Mouse (Mus musculus) embryonic facial prominence, embryonic 15.5 days (tissue): ENCODE measurements around the gene Fnip2. TPM values are rescaled to one million over a fixed set of nuclear protein-coding genes. Genes with fewer than 3 reads are reported as not detected.

Source experiments
- ATAC-seq: fragments of 200-750 bp; cut with Nextera tagmentation; 2 replicates; pipeline ENCODE4 v1.8.0; 2017; ENCODE audit warnings: low read depth, moderate TSS enrichment; ENCODE audit not compliant: insufficient number of reproducible peaks, low FRiP score, low TSS enrichment
- H3K27ac ChIP-seq: fragments of 300-500 bp; sonication (generic); replicated peaks from 2 replicates; pipeline ENCODE4 v1.5.1; 2015; ENCODE audit warnings: mild to moderate bottlenecking, inconsistent platforms
- H3K27me3 ChIP-seq: fragments of 300-500 bp; sonication (generic); 2 replicates; pipeline ENCODE4 v1.6.1; 2015; ENCODE audit warnings: inconsistent platforms
- H3K36me3 ChIP-seq: fragments of 300-500 bp; sonication (generic); 2 replicates; pipeline ENCODE4 v1.6.1; 2015; ENCODE audit warnings: mild to moderate bottlenecking, inconsistent platforms
- H3K4me1 ChIP-seq: fragments of 300-500 bp; sonication (generic); 2 replicates; pipeline ENCODE4 v1.6.1; 2015; ENCODE audit warnings: inconsistent platforms
- H3K4me2 ChIP-seq: fragments of 300-500 bp; sonication (generic); replicated peaks from 2 replicates; pipeline ENCODE4 v1.6.1; 2015; ENCODE audit warnings: mild to moderate bottlenecking, inconsistent platforms
- H3K4me3 ChIP-seq: fragments of 300-500 bp; sonication (generic); replicated peaks from 2 replicates; pipeline ENCODE4 v1.5.1; 2015; ENCODE audit warnings: mild to moderate bottlenecking, inconsistent platforms
- H3K9ac ChIP-seq: fragments of 300-500 bp; sonication (generic); 2 replicates; pipeline ENCODE4 v1.6.1; 2015; ENCODE audit warnings: inconsistent platforms
- H3K9me3 ChIP-seq: fragments of 300-500 bp; sonication (generic); replicated peaks from 2 replicates; pipeline ENCODE4 v1.6.1; 2016; ENCODE audit warnings: inconsistent platforms
- WGBS: fragments of 180-500 bp; shearing (Covaris S2); methylation state at CpG from one replicate; pipeline ENCODE4 v1.1.7; 2015; 5-methylcytosine and 5-hydroxymethylcytosine counted together
- polyA plus RNA-seq: library from polyadenylated mRNA; unstranded; fragments of >200 nt; fragmentation: Nextera tagmentation; extraction: Ambion mirVana; gene quantifications from 2 replicates; pipeline ENCODE4 v1.2.1, GENCODE M21; 2015

Fnip2 gene
- polyA plus RNA-seq, 1 experiment from 2014 or later: 3.5 TPM

DNA sequence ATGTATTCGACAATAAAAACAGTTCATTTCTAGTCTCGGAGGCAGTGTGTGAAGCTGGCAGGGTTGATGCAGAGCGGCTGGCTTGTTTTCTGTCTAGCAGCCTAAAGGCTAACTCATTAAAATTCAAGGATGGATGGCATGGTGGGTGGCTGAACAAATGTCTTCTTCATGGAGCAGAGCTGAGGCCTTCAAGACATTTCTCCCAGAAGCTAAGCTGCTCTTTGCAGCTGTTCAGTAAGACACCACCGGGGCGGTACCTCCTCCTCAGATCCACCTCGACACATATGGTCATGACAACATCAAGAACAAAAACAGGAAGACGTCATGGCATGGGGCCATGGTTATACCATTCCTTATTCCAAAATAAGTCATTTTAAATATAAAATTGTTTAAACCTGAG lies 131.4 kb downstream of the Fnip2 start:
- Histone ChIP-seq H3K4me1 (no peaks in the 10 kb centered on the region; the same call in 1 of the 2 replicates), H3K4me2 (no peak overlapping the region), H3K9me3 (no peaks in the 10 kb centered on the region), H3K4me3 (no peak overlapping the region), H3K27me3 (no peaks in the 10 kb centered on the region), H3K9ac (no peak overlapping the region), H3K27ac (no peak overlapping the region), H3K36me3 (no peaks in the 10 kb centered on the region)
- ATAC-seq: no peak
- 55% methylated on average over 7 of the region's 7 CpGs for WGBS

- no peaks in the 10 kb centered on the region for H3K27me3 ChIP-seq
- WGBS: 48% methylated on average over 5 of the region's 5 CpGs
- H3K9me3 ChIP-seq: no peaks in the 10 kb centered on the region
- no peaks in the 10 kb centered on the region for H3K36me3 ChIP-seq
- no peak for ATAC-seq
- H3K4me2 ChIP-seq: no peak overlapping the region
- H3K4me1 ChIP-seq: no peaks in the 10 kb centered on the region; the same call in 1 of the 2 replicates
- no peak overlapping the region for H3K27ac ChIP-seq
- no peak overlapping the region for H3K9ac ChIP-seq
- no peak overlapping the region for H3K4me3 ChIP-seq
Observed at GRCm38 (mm10) chr3:79434985-79435384, 132.6 kb downstream of the Fnip2 start.

DNA sequence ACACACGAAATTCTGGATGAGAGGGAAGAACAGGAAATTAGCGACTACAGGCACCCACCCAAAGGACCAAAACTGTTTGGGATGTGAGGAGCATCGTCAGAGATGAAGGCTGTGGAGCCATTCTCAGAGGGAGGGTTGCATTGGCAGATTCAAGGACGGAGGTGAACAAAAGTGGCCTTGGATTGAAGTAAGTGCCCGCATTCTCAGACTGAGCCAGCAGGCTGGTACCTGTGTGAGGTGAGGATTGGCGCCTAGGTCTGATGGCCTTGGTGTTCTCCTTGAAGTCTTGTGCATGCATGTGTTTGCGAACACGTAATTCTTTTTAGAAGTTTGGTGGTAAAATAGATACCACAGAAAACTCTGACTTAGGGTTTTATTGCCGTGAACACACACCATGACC lies 133.2 kb downstream of the Fnip2 start:
- Histone ChIP-seq H3K4me1 (no peaks in the 10 kb centered on the region; the same call in 1 of the 2 replicates), H3K27ac (no peak overlapping the region), H3K4me3 (no peak overlapping the region), H3K9me3 (no peaks in the 10 kb centered on the region), H3K4me2 (no peak overlapping the region), H3K9ac (no peak overlapping the region), H3K36me3 (no peaks in the 10 kb centered on the region), H3K27me3 (no peaks in the 10 kb centered on the region)
- WGBS: 83% methylated on average over 9 of the region's 9 CpGs
- no peak for ATAC-seq

DNA sequence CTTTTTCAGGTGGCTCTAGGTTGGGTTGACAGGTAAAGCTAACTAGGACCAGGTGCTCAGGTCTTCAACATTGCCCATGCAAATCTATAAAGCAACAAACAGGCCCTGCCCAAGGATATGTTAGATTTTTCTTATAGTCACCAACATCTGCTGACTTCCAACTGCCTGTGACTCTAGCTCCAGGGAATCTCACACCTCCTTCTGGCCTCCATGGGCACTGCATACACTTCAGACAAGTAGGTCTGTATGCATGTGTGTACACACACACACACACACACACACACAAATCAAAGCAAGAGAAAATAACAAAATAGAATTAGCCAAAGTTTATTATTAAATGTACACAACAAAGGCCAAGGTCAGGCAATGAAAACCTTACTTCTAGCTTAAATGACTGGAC lies 134.0 kb downstream of the Fnip2 start:
- Histone ChIP-seq H3K27me3 (no peaks in the 10 kb centered on the region), H3K4me3 (no peak overlapping the region)
- ATAC-seq: no peak

GRCm38 (mm10) chr3:79425441-79425840 lies 142.2 kb downstream of the Fnip2 start:
- Histone ChIP-seq H3K27ac (no peak overlapping the region), H3K4me3 (no peak overlapping the region), H3K9ac (no peak overlapping the region), H3K27me3 (no peaks in the 10 kb centered on the region), H3K4me2 (no peak overlapping the region), H3K36me3 (no peaks in the 10 kb centered on the region), H3K9me3 (no peaks in the 10 kb centered on the region), H3K4me1 (no peaks in the 10 kb centered on the region)
- ATAC-seq: no peak
- WGBS: 56% methylated on average over 1 of the region's 1 CpGs

More for the DNA sequence above, 134.0 kb downstream of the Fnip2 start:
- Histone ChIP-seq H3K36me3 (no peaks in the 10 kb centered on the region), H3K9me3 (no peaks in the 10 kb centered on the region), H3K27ac (no peak overlapping the region), H3K4me1 (no peaks in the 10 kb centered on the region; the same call in 1 of the 2 replicates), H3K4me2 (no peak overlapping the region), H3K9ac (no peak overlapping the region)

DNA sequence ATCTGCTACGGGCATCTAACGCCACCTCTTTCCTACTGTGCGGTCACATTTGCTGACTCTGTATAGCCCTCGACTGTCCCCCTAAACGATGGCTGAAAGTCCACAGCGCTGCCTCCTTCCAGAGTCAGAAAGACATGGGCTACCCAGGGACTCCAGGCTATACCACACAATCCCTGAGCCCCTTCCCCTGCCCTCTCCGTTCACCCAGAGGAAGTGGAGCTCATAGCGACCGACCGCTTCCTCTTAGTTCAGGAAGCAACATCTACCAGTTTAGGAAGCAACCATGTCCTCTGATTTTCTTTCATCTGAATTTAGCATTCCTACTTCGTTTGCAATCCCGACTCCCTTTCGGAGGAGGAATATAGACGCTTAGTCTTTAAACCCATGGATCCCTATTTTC lies 148.7 kb downstream of the Fnip2 start:
- Histone ChIP-seq H3K27ac (no peak overlapping the region), H3K4me2 (no peak overlapping the region), H3K9me3 (no peaks in the 10 kb centered on the region), H3K36me3 (no peaks in the 10 kb centered on the region), H3K27me3 (no peaks in the 10 kb centered on the region), H3K4me3 (no peak overlapping the region), H3K9ac (no peak overlapping the region), H3K4me1 (no peaks in the 10 kb centered on the region)
- ATAC-seq: no peak
- 85% methylated on average over 14 of the region's 14 CpGs for WGBS

GRCm38 (mm10) chr3:79416944-79417680 lies 150.5 kb downstream of the Fnip2 start:
- 29% methylated on average over 4 of the region's 4 CpGs for WGBS
- no peaks in the 10 kb centered on the region for H3K9me3 ChIP-seq
- ATAC-seq: no peak

GRCm38 (mm10) chr3:79415929-79416328 lies 151.7 kb downstream of the Fnip2 start:
- ATAC-seq: no peak
- Histone ChIP-seq H3K27me3 (no peaks in the 10 kb centered on the region), H3K4me2 (no peak overlapping the region), H3K36me3 (no peaks in the 10 kb centered on the region), H3K9ac (no peak overlapping the region), H3K27ac (no peak overlapping the region), H3K9me3 (no peaks in the 10 kb centered on the region), H3K4me3 (no peak overlapping the region), H3K4me1 (0 out of 2 replicates have a peak, but pooled peaks cover 6% of the 10 kb centered on the region)

More at GRCm38 (mm10) chr3:79416944-79417680, 150.5 kb downstream of the Fnip2 start:
- Histone ChIP-seq H3K9ac (no peak overlapping the region), H3K36me3 (no peaks in the 10 kb centered on the region), H3K4me2 (no peak overlapping the region), H3K27me3 (no peaks in the 10 kb centered on the region), H3K4me3 (no peak overlapping the region), H3K4me1 (0 out of 2 replicates have a peak, but pooled peaks cover 2% of the 10 kb centered on the region), H3K27ac (no peak overlapping the region)

GRCm38 (mm10) chr3:79415081-79415480 lies 152.5 kb downstream of the Fnip2 start:
- no peaks in the 10 kb centered on the region for H3K36me3 ChIP-seq
- no peak for ATAC-seq
- no peak overlapping the region for H3K4me3 ChIP-seq
- no peaks in the 10 kb centered on the region for H3K9me3 ChIP-seq
- 75% methylated on average over 5 of the region's 5 CpGs for WGBS
- H3K4me2 ChIP-seq: no peak overlapping the region
- H3K27me3 ChIP-seq: no peaks in the 10 kb centered on the region
- no peak overlapping the region for H3K9ac ChIP-seq
- no peak overlapping the region for H3K27ac ChIP-seq
- 0 out of 2 replicates have a peak, but pooled peaks cover 6% of the 10 kb centered on the region for H3K4me1 ChIP-seq

DNA sequence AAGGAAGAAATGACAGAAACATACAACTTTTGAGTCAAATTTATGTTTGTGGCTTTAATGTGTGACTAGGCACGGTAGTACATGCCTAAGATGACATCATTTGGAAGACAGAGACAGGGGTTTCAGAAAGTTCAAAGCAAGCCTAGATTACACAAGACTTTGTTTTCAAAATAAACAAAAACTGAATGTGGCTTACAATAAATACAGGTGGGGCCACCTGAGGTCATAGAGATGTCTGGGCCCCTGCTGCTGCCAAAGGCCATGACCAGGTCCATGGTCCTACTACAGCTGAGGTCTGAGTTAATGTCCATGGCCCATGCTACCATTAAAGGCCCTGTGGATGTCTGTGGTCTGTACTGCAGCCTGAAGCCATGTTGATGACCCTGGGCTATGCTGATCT lies 154.1 kb downstream of the Fnip2 start:
- Histone ChIP-seq H3K27me3 (no peaks in the 10 kb centered on the region), H3K4me1 (0 out of 2 replicates have a peak, but pooled peaks cover 6% of the 10 kb centered on the region), H3K4me2 (no peak overlapping the region), H3K27ac (no peak overlapping the region), H3K4me3 (no peak overlapping the region), H3K36me3 (no peaks in the 10 kb centered on the region), H3K9me3 (no peaks in the 10 kb centered on the region), H3K9ac (no peak overlapping the region)
- WGBS: 73% methylated on average over 1 of the region's 1 CpGs
- no peak for ATAC-seq

- H3K9me3 ChIP-seq: no peaks in the 10 kb centered on the region
- H3K36me3 ChIP-seq: no peaks in the 10 kb centered on the region
- H3K4me2 ChIP-seq: no peak overlapping the region
- H3K27me3 ChIP-seq: no peaks in the 10 kb centered on the region
- ATAC-seq: no peak
- H3K4me1 ChIP-seq: 0 out of 2 replicates have a peak, but pooled peaks cover 6% of the 10 kb centered on the region
- no peak overlapping the region for H3K27ac ChIP-seq
- no peak overlapping the region for H3K9ac ChIP-seq
- WGBS: 7% methylated on average over 2 of the region's 2 CpGs
- no peak overlapping the region for H3K4me3 ChIP-seq
Observed at GRCm38 (mm10) chr3:79411666-79412065, 155.9 kb downstream of the Fnip2 start.

- no peak overlapping the region for H3K9ac ChIP-seq
- 0 out of 2 replicates have a peak, but pooled peaks cover 6% of the 10 kb centered on the region for H3K4me1 ChIP-seq
- H3K9me3 ChIP-seq: no peaks in the 10 kb centered on the region
- ATAC-seq: no peak
- H3K27ac ChIP-seq: no peak overlapping the region
- H3K36me3 ChIP-seq: no peaks in the 10 kb centered on the region
- no peaks in the 10 kb centered on the region for H3K27me3 ChIP-seq
- 38% methylated on average over 5 of the region's 5 CpGs for whole genome bisulfite sequencing
- no peak overlapping the region for H3K4me3 ChIP-seq
- no peak overlapping the region for H3K4me2 ChIP-seq
Observed at GRCm38 (mm10) chr3:79410629-79410995, 157.0 kb downstream of the Fnip2 start.
